Comparison of ENCODE assay signal across 16 mouse cellular contexts in the genomic region with DNA sequence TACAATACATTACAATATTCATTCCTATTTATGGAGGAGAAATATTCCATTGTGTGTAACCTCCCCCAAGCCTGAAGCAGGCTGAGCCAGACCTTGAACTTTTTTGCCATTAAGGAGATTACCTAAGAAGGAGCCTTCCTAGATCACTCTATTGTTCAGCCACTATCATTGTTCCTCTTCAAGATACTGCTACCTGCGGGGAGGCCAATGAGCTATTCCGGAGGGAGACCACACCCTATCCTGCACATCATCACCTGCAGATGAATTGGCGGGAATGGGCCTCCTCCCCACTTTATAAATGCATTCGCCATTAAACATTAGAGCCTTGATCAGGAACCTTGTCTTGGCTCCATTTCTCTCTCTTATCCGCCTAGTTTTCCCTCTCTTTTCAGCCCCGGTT.
"Had no signal": no experiment of that assay in that cellular context is flagged by ENCODE, and none has a peak within 500 bp of the region (broad histone marks: within the 10 kb centered on the region; RNA-seq: fewer than 3 reads in every experiment).

No protein-coding gene starts in this region.

- H3K4me3 ChIP-seq: neural tube, embryonic 13.5 days; neural tube, embryonic 15.5 days; stomach, embryonic 15.5 days had no signal

- H3K9ac ChIP-seq: neural tube, embryonic 13.5 days; neural tube, embryonic 15.5 days; stomach, embryonic 15.5 days had no signal

- H3K27me3 ChIP-seq: neural tube, embryonic 13.5 days; neural tube, embryonic 15.5 days; stomach, embryonic 15.5 days had no signal

- DNase-seq: retina, postnatal 1 day; right cerebral cortex, adult 18-20 months; right cerebral cortex, postnatal 14 days; right cerebral cortex, postnatal 25 days; right cerebral cortex, postnatal 4 days; spleen, adult 18-20 months; thymus, adult 18-20 months; thymus, adult 2 months; thymus, postnatal 14 days; thymus, postnatal 25 days; thymus, postnatal 36 days; thymus, postnatal 4 days had no signal

- H3K9me3 ChIP-seq: neural tube, embryonic 13.5 days; neural tube, embryonic 15.5 days; stomach, embryonic 15.5 days had no signal

- H3K4me2 ChIP-seq: neural tube, embryonic 13.5 days; neural tube, embryonic 15.5 days; stomach, embryonic 15.5 days had no signal

- H3K27ac ChIP-seq: neural tube, embryonic 13.5 days; neural tube, embryonic 15.5 days; stomach, embryonic 15.5 days; stomach, postnatal 0 days had no signal

- H3K4me1 ChIP-seq: neural tube, embryonic 13.5 days; neural tube, embryonic 15.5 days; stomach, embryonic 15.5 days had no signal

- H3K36me3 ChIP-seq: neural tube, embryonic 13.5 days; neural tube, embryonic 15.5 days; stomach, embryonic 15.5 days had no signal
